Mouse (Mus musculus): ENCODE measurements around the gene Ccdc187. TPM values are rescaled to one million over a fixed set of nuclear protein-coding genes. Genes with fewer than 3 reads are reported as not detected.

Gene Ccdc187
- polyA plus RNA-seq, 1 experiment: 2.2 TPM

DNA sequence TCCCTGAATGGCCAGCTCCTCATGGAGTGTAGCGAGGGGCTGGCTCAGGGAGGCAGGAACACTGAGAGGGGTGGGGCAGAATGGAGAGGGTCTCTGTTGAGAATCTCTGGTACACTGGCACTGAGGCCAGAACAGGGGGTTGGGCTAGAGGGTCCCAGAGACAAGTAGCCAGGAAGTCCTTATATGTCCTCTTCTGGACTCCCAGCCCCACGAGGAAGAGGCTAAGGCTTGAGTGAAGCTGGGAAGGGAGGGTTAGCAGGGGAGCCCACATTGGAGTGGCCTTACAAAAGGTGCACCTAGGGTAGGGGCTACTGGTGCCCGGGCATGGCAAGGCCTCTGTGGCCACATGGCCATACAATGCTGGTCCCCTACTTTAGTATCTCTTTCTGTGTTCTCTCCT lies 23.0 kb upstream of the Ccdc187 start:
- TF ChIP-seq POLR2A (IDR thresholded peaks at IDR 0.05; ENCODE audit: extremely low read depth, insufficient read depth, low read length) (no peak), CTCF (IDR thresholded peaks at IDR 0.05; ENCODE audit: extremely low read depth, insufficient read depth, low read length) (no peak)
- Histone ChIP-seq H3K4me3 (ENCODE audit: insufficient read depth, low read length) (no peak overlapping the region), H3K4me1 (ENCODE audit: control insufficient read depth, insufficient read depth, low read length) (peaks cover 7% of the 10 kb centered on the region), H3K27ac (ENCODE audit: insufficient read depth, low read length) (no peak overlapping the region)

DNA sequence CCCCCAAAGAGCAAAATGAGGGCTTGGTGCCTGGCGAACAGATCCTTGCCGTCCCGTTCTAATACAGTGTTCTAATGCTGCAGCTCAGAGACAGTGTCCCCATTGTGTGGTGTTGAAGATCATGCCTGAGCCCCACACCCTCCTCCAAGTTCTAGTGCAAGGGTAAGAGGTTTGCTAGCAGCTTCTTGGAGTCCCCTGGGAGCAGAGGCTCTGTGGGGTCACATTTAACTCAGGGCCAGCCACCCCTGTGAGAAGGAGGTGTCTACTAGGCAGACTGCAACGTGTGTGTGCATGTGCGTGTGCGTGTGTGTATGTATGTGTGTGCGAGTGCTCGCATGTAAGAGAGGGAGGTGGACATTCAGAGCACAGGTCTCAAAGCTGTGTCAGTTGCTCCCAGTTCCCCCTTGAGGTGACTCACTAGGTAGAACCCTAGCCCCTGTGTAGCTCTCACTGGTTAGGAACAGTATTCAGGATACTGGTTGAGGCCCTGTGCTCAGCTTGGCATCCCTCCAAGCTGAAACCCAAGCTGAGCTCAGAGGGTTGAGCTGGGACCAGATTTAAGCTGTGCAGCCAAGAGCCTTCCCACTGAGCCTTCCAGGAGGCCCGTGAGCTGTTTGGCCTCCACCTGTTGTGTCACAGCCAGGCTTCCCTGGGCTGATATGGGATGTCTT lies 22.4 kb upstream of the Ccdc187 start:
- TF ChIP-seq POLR2A (IDR thresholded peaks at IDR 0.05; ENCODE audit: extremely low read depth, insufficient read depth, low read length) (no peak), CTCF (IDR thresholded peaks at IDR 0.05; ENCODE audit: extremely low read depth, insufficient read depth, low read length) (no peak)
- Histone ChIP-seq H3K4me1 (ENCODE audit: control insufficient read depth, insufficient read depth, low read length) (peaks cover 7% of the 10 kb centered on the region), H3K27ac (ENCODE audit: insufficient read depth, low read length) (no peak overlapping the region), H3K4me3 (ENCODE audit: insufficient read depth, low read length) (peak overlapping the region; percentile 80)

DNA sequence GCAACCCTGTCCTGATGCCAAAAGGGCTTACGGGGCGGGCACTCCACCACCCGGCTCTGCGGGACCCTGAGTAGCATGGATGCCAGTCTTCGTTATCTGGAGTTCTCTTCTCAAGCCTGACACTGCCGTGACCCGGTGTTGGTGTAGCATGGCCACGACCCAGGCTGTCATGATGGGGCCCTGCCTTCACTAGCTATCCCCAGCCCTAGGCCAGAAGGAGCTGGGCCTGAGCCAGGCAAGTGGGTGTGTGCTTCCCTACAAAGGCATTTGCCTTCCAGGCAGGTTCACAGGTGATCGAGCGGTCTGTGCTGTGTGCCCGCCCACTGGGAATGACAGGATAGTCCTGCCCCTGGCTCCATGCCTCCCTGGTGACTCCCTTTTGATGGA lies 21.6 kb upstream of the Ccdc187 start:
- peak overlapping the region; percentile 80 for H3K4me3 ChIP-seq (ENCODE audit: insufficient read depth, low read length)
- peaks cover 7% of the 10 kb centered on the region for H3K4me1 ChIP-seq (ENCODE audit: control insufficient read depth, insufficient read depth, low read length)
- no peak for TF ChIP-seq POLR2A (IDR thresholded peaks at IDR 0.05; ENCODE audit: extremely low read depth, insufficient read depth, low read length)
- TF ChIP-seq CTCF (IDR thresholded peaks at IDR 0.05; ENCODE audit: extremely low read depth, insufficient read depth, low read length): no peak
- peak overlapping the region; percentile 48 for H3K27ac ChIP-seq (ENCODE audit: insufficient read depth, low read length)

DNA sequence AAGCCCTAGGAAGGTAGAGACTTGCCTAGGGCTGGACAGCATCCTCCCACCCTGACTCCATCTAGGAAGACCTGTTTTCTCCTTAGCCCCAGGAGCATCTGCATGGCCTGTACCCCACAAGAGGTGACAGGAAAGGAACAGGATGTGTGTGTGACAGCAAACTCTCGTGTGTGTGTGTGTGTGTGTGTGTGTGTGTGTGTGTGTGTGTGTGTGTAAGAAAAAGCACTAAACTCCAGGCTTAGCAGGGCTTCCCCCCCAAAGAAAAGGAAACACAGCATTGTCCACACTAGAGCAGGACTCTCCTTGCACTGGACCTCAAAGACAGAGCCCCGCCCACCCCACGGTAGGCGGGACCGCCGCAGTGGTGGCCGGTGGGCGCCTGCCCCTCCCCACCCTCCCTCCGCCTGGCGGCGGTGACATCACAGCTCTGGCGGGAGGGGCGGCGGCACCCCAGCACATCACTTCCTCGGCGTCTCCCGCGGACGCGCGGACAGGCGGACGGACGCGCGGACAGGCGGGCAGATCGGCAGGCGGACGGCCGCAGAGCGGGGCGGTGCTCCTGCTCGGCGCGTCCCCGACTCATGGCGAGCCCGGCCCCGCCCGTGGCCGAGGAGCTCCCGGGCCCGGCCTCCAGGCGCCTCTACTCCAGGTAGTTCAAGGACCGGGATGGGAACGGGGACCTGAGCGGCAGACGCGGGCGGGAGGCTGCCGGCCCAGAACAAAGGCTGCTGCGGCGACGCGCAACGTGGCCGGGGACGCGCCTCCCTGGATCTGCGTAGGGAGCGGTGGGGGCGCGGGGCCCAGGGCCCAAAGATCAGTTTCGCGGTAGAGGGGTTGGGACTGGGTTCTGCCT lies 20.9 kb upstream of the Ccdc187 start, which contains the start of gene Gpsm1:
TSS of gene Gpsm1 (plus strand) at position 444 of the 853 bp plus-strand sequence.
- peak within 1 kb of the TSS; percentile 80 for H3K4me3 ChIP-seq (ENCODE audit: insufficient read depth, low read length)
- peak within 1 kb of the TSS; percentile 48 for H3K27ac ChIP-seq (ENCODE audit: insufficient read depth, low read length)
- peaks cover 7% of the 10 kb centered on the region for H3K4me1 ChIP-seq (ENCODE audit: control insufficient read depth, insufficient read depth, low read length)
- 0 out of 2 replicates have a peak, but pooled peaks have one; percentile 49 for TF ChIP-seq POLR2A (IDR thresholded peaks at IDR 0.05; ENCODE audit: extremely low read depth, insufficient read depth, low read length)
- TF ChIP-seq CTCF (IDR thresholded peaks at IDR 0.05; ENCODE audit: extremely low read depth, insufficient read depth, low read length): no peak

DNA sequence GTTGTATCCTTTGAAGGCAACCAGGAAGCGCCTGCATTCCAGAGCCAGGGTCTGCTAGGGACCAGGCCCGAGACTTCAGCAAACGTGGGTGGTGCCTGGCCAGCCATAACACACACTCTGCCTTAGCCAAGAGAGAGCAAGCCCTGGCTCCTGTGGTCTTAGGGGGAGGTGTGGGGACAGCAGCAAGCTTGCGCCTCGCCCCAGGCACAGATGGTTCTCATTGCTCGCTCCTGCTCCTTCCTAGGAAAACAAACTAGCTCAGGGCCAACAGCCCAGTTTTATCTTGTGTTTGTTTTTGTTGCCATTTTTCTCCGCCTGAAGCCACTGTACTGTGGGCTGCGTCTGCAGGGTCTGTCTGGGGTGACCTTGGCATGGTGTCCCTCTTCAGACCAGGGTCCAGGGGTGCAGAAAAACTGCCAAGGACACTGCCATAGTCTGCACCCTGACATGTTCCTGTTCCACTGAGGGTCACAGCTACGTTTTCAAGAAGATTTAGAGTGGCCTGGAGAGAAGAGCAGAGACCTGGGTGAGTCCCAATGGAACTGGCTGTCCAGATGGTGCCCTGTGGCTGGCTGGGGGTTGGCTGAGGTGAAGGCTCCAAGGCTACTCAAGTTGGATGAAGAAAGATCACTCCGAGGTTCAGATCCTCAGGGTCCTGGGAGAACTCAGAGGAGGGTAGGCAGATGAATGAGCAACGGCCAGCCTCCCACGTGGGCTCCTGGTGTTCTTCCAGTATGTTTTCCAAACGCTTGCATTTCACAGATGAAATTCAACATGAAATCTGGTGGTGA lies 20.1 kb upstream of the Ccdc187 start:
- Histone ChIP-seq H3K27ac (ENCODE audit: insufficient read depth, low read length) (no peak overlapping the region), H3K4me3 (ENCODE audit: insufficient read depth, low read length) (no peak overlapping the region; the same call in 1 of the 2 replicates), H3K4me1 (ENCODE audit: control insufficient read depth, insufficient read depth, low read length) (peaks cover 7% of the 10 kb centered on the region)
- TF ChIP-seq CTCF (IDR thresholded peaks at IDR 0.05; ENCODE audit: extremely low read depth, insufficient read depth, low read length) (no peak), POLR2A (IDR thresholded peaks at IDR 0.05; ENCODE audit: extremely low read depth, insufficient read depth, low read length) (no peak)

DNA sequence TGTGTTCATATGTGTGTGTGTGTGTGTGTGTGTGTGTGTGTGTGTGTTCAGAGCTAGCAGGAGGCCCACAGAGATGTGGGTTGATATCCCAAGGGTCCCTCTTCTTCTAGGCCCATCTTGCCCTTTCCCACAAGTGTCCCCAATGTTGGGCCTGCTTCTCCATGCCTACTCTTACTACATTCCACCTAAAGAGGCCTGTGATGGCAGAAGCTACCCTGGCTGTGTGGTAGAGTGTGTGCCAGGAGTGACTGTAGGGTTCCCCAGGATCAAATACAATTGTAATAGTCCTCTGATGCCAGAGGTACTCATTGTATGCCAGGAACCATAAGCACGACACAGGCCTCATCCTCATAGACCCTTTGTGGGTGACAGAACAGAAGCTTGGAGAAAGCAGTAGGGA lies 19.0 kb upstream of the Ccdc187 start:
- TF ChIP-seq CTCF (IDR thresholded peaks at IDR 0.05; ENCODE audit: extremely low read depth, insufficient read depth, low read length) (no peak), POLR2A (IDR thresholded peaks at IDR 0.05; ENCODE audit: extremely low read depth, insufficient read depth, low read length) (no peak)
- Histone ChIP-seq H3K4me3 (ENCODE audit: insufficient read depth, low read length) (no peak overlapping the region), H3K27ac (ENCODE audit: insufficient read depth, low read length) (no peak overlapping the region), H3K4me1 (ENCODE audit: control insufficient read depth, insufficient read depth, low read length) (peaks cover 4% of the 10 kb centered on the region)

DNA sequence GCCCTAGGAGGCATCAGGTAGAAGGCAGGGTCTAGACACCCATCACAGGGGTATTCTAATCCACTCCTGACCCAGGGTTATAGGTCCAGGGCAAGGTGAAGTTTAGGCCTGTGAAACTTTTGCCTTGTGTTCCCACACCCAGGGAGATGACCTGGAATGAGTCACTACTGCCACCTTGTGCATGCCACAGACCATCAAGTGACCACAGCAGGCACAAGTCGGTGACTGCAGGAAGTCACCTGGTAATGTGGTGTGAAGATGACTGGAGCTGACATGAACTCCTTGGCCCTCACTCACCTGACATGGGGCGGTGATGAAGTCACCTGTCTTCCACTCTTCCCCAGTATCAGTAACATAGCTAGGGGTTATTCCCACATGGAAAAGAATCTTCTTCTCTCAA lies 18.5 kb upstream of the Ccdc187 start:
- Histone ChIP-seq H3K4me3 (ENCODE audit: insufficient read depth, low read length) (no peak overlapping the region), H3K27ac (ENCODE audit: insufficient read depth, low read length) (no peak overlapping the region), H3K4me1 (ENCODE audit: control insufficient read depth, insufficient read depth, low read length) (peaks cover 4% of the 10 kb centered on the region)
- no peak for TF ChIP-seq POLR2A (IDR thresholded peaks at IDR 0.05; ENCODE audit: extremely low read depth, insufficient read depth, low read length)
- no peak for TF ChIP-seq CTCF (IDR thresholded peaks at IDR 0.05; ENCODE audit: extremely low read depth, insufficient read depth, low read length)

DNA sequence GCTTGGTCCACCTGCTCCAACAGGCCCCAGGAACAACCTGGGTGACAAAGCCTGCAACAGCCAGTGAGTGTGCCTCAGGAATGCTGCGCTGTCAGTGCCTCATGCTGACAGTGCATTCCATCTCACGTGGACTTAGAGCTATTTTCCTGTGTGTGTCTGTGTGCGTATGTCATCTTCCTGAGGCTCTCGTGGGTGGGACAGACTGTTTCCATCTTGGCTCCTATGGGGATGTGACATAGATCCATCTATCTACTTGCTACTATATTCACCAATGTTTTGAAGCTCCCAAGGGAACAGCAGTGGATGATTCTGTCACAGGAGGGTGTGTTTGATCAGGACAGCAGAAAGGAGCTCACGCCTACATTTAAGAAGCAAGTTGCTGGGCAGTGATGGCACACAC lies 17.6 kb upstream of the Ccdc187 start:
- peaks cover 4% of the 10 kb centered on the region for H3K4me1 ChIP-seq (ENCODE audit: control insufficient read depth, insufficient read depth, low read length)

DNA sequence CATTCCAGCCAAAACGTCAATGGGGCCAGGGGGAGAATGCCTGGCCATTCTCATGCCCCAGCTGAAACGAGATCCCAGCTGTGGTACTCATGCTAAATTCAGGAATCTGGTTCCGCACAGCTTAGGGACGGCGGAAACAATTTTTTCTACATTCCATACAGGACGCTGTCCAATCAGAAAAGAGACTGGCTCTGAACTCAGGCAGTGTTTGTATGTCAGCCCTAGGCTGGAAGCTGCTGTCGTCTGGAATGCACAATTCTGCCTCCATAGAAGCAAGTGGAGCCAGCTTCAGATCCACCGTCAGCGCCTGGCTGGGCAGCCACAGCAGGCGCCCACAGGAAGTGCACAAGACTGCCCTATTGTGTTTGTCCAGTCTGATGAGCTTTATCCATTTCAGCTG lies 15.4 kb upstream of the Ccdc187 start:
- no peak for TF ChIP-seq CTCF (IDR thresholded peaks at IDR 0.05; ENCODE audit: extremely low read depth, insufficient read depth, low read length)
- no peak for TF ChIP-seq POLR2A (IDR thresholded peaks at IDR 0.05; ENCODE audit: extremely low read depth, insufficient read depth, low read length)
- no peak overlapping the region for H3K4me3 ChIP-seq (ENCODE audit: insufficient read depth, low read length)
- H3K27ac ChIP-seq (ENCODE audit: insufficient read depth, low read length): no peak overlapping the region
- no peaks in the 10 kb centered on the region for H3K4me1 ChIP-seq (ENCODE audit: control insufficient read depth, insufficient read depth, low read length)

More for the DNA sequence above, 17.6 kb upstream of the Ccdc187 start:
- Histone ChIP-seq H3K27ac (ENCODE audit: insufficient read depth, low read length) (no peak overlapping the region), H3K4me3 (ENCODE audit: insufficient read depth, low read length) (no peak overlapping the region)
- TF ChIP-seq CTCF (IDR thresholded peaks at IDR 0.05; ENCODE audit: extremely low read depth, insufficient read depth, low read length) (no peak), POLR2A (IDR thresholded peaks at IDR 0.05; ENCODE audit: extremely low read depth, insufficient read depth, low read length) (no peak)
